Mouse (Mus musculus): ENCODE measurements at regions not wholly inside any gene's neighbourhood (a gene's known extent, or its start where the extent isn't known, plus 50 kb on each side); places are given as distances from the start of the nearest gene placed in this dataset.

- H3K9me3 ChIP-seq: no peaks in the 10 kb centered on the region
- no peaks in the 10 kb centered on the region for H3K27me3 ChIP-seq
- no peak overlapping the region for H3K4me2 ChIP-seq (replicated peaks)
- no peaks in the 10 kb centered on the region for H3K36me3 ChIP-seq
- H3K27ac ChIP-seq: no peak overlapping the region
- H3K4me1 ChIP-seq: peaks cover 13% of the 10 kb centered on the region
- WGBS: 60% methylated on average over 3 of the region's 3 CpGs
- no peak overlapping the region for H3K4me3 ChIP-seq
- no peak for ATAC-seq (ENCODE audit: insufficient number of reproducible peaks, insufficient read depth, low FRiP score, low TSS enrichment)
- no peak overlapping the region for H3K9ac ChIP-seq
Measured at GRCm38 (mm10) chr5:111929991-111930339, 196.2 kb downstream of the Gm26897 start.

GRCm38 (mm10) chr5:111931733-111932132 is 198.0 kb downstream of the Gm26897 start:
- no peak overlapping the region for H3K9ac ChIP-seq
- peaks cover 7% of the 10 kb centered on the region for H3K4me1 ChIP-seq
- H3K9me3 ChIP-seq: no peaks in the 10 kb centered on the region
- 76% methylated on average over 3 of the region's 3 CpGs for WGBS
- no peak overlapping the region for H3K27ac ChIP-seq
- H3K4me2 ChIP-seq (replicated peaks): no peak overlapping the region
- no peak overlapping the region for H3K4me3 ChIP-seq
- ATAC-seq (ENCODE audit: insufficient number of reproducible peaks, insufficient read depth, low FRiP score, low TSS enrichment): no peak
- H3K27me3 ChIP-seq: no peaks in the 10 kb centered on the region
- no peaks in the 10 kb centered on the region for H3K36me3 ChIP-seq

DNA sequence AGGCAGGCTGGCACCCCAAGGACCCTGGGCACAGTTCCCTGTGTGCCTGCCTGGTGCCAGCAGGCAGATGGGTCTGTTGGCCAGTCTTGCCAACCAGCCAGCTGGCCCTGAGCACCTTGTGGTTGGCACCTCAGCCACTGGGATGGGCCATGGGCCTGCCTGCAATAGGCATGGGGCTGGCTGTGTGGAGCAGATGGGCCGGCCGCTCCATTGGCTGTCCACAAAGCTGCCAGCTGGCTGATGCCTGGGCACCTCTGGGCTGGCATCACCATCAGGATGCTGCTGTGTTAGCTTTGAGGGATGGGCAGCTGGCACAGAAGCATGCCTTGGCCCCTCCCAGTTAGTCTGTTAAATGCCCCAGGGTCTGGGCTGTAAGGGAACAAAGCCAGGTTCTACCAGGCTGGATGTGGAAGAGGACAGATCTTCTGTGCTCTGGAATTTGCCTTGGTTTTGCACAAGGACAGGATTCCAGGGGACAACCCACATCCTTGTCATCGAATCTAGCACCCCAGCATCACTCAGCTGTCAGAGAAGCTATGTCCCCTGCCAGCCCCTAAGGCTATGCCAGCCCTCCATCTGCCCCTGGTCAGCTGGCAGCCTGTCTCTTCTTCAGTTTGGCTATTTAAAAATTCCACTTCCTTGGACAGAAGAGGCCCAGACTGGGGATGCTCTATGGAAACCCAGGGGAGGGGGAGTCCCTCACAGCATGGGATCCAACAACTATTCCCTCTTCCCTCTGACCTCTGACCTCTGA is 201.8 kb downstream of the Gm26897 start:
- no peak overlapping the region for H3K9ac ChIP-seq
- no peak overlapping the region for H3K27ac ChIP-seq
- H3K4me1 ChIP-seq: no peaks in the 10 kb centered on the region
- no peaks in the 10 kb centered on the region for H3K36me3 ChIP-seq
- 93% methylated on average over 3 of the region's 3 CpGs for WGBS
- H3K4me2 ChIP-seq (replicated peaks): no peak overlapping the region
- no peak for ATAC-seq (ENCODE audit: insufficient number of reproducible peaks, insufficient read depth, low FRiP score, low TSS enrichment)
- no peak overlapping the region for H3K4me3 ChIP-seq
- no peaks in the 10 kb centered on the region for H3K9me3 ChIP-seq
- no peaks in the 10 kb centered on the region for H3K27me3 ChIP-seq

DNA sequence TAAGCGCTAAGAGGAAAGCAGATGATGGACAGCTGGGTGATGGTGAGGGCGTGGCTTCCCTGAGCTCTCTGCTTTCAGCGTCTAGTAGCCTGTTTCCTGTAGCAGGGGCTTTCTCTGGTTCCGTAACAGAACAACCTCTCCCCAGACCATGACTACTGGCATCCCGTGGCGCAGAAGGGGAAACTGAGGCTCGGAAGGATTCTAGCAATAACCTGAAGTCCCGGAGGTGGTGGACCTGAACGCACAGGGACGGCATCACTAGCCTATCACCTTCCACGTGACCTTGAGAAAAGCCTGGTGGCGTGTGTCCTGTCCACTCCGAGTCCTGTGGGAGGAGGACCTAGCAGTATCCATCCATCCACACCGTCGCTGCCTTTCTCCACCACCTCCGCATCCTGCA is 208.1 kb downstream of the Gm26897 start:
- no peak overlapping the region for H3K27ac ChIP-seq
- H3K4me2 ChIP-seq (replicated peaks): no peak overlapping the region
- H3K27me3 ChIP-seq: no peaks in the 10 kb centered on the region
- WGBS: 78% methylated on average over 16 of the region's 16 CpGs
- H3K36me3 ChIP-seq: no peaks in the 10 kb centered on the region
- H3K4me1 ChIP-seq: peaks cover 13% of the 10 kb centered on the region; the same call in 1 of the 2 replicates
- ATAC-seq (ENCODE audit: insufficient number of reproducible peaks, insufficient read depth, low FRiP score, low TSS enrichment): no peak
- no peaks in the 10 kb centered on the region for H3K9me3 ChIP-seq
- no peak overlapping the region for H3K9ac ChIP-seq
- H3K4me3 ChIP-seq: no peak overlapping the region

GRCm38 (mm10) chr5:111942792-111943191 is 209.1 kb downstream of the Gm26897 start:
- Histone ChIP-seq H3K27ac (no peak overlapping the region), H3K4me1 (peaks cover 13% of the 10 kb centered on the region; the same call in 1 of the 2 replicates)

GRCm38 (mm10) chr5:111943337-111944162 is 209.8 kb downstream of the Gm26897 start:
- H3K9me3 ChIP-seq: no peaks in the 10 kb centered on the region
- no peak overlapping the region for H3K4me3 ChIP-seq
- H3K27ac ChIP-seq: 0 out of 2 replicates have a peak overlapping the region, but pooled peaks have one; percentile 17
- no peak overlapping the region for H3K4me2 ChIP-seq (replicated peaks)
- H3K4me1 ChIP-seq: peaks cover 13% of the 10 kb centered on the region; the same call in 1 of the 2 replicates
- 62% methylated on average over 21 of the region's 21 CpGs for WGBS
- H3K36me3 ChIP-seq: no peaks in the 10 kb centered on the region
- no peaks in the 10 kb centered on the region for H3K27me3 ChIP-seq
- no peak overlapping the region for H3K9ac ChIP-seq
- no peak for ATAC-seq (ENCODE audit: insufficient number of reproducible peaks, insufficient read depth, low FRiP score, low TSS enrichment)

More at GRCm38 (mm10) chr5:111942792-111943191, 209.1 kb downstream of the Gm26897 start:
- no peaks in the 10 kb centered on the region for H3K36me3 ChIP-seq
- WGBS: 87% methylated on average over 2 of the region's 2 CpGs
- no peak overlapping the region for H3K4me3 ChIP-seq
- no peak for ATAC-seq (ENCODE audit: insufficient number of reproducible peaks, insufficient read depth, low FRiP score, low TSS enrichment)
- H3K27me3 ChIP-seq: no peaks in the 10 kb centered on the region
- H3K9ac ChIP-seq: no peak overlapping the region
- no peaks in the 10 kb centered on the region for H3K9me3 ChIP-seq
- H3K4me2 ChIP-seq (replicated peaks): no peak overlapping the region

DNA sequence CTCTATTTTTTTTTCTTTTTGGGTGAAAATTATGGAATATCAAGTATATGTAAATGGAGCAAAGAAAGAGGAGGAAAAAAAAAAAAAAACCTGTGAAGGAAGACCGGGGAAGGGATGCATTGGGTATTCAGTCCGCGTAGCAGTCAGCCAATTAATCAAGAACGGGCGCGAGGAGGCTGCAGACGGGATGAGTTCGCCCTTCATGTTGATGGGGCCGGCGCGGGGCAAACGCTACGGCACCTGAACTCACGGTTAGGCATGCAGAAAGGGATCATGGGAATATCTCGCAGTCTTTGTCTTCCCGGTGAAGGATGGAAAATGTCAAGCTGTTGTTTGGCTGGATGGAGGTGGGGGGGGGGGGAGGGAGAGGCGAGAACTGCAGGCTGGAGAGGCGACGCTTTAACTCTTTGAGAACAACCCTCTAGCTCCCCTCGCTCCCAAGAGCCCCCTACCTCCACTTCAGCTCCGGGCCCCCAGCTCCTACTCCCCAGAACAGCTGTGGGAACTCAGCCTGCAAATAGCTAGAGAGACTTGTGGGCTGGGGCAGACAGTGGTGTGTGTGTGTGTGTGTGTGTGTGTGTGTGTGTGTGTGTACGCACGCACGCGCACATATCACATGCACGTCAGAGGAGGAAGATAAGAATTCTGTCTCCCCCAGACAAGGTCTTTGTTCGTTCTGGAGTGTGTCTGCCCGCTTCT is 210.7 kb downstream of the Gm26897 start:
- Histone ChIP-seq H3K27me3 (no peaks in the 10 kb centered on the region), H3K36me3 (no peaks in the 10 kb centered on the region), H3K4me2 (replicated peaks) (peak overlapping the region; percentile 34; the same call in 1 of the 2 replicates), H3K27ac (no peak overlapping the region), H3K9me3 (no peaks in the 10 kb centered on the region), H3K4me1 (peaks cover 13% of the 10 kb centered on the region; the same call in 1 of the 2 replicates), H3K9ac (no peak overlapping the region), H3K4me3 (no peak overlapping the region)
- ATAC-seq (ENCODE audit: insufficient number of reproducible peaks, insufficient read depth, low FRiP score, low TSS enrichment): no peak; the same call in 1 of the 2 replicates
- WGBS: 32% methylated on average over 26 of the region's 28 CpGs

DNA sequence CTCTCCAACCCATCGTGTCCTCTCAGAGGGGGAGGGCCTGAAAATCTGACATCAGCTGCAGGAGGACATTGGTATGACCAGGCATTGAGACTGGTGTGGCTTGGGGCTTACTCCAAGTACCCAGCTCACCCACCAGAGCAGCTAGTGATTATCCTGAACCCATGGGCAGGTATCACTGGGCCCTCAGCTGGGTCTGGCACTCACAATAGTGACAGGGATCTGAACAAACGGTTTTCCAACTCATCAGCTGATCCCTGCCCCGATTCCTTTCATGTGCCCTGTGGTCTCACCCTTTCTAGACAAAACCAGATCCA is 211.2 kb downstream of the Gm26897 start:
- no peak overlapping the region for H3K4me2 ChIP-seq (replicated peaks)
- peaks cover 13% of the 10 kb centered on the region; the same call in 1 of the 2 replicates for H3K4me1 ChIP-seq
- no peak; the same call in 1 of the 2 replicates for ATAC-seq (ENCODE audit: insufficient number of reproducible peaks, insufficient read depth, low FRiP score, low TSS enrichment)
- H3K36me3 ChIP-seq: no peaks in the 10 kb centered on the region
- no peak overlapping the region for H3K9ac ChIP-seq
- 57% methylated on average over 3 of the region's 3 CpGs for WGBS
- no peak overlapping the region for H3K4me3 ChIP-seq
- H3K27ac ChIP-seq: no peak overlapping the region
- no peaks in the 10 kb centered on the region for H3K9me3 ChIP-seq
- H3K27me3 ChIP-seq: no peaks in the 10 kb centered on the region

GRCm38 (mm10) chr5:111946281-111946680 is 212.6 kb downstream of the Gm26897 start:
- no peak overlapping the region for H3K9ac ChIP-seq
- no peak for ATAC-seq (ENCODE audit: insufficient number of reproducible peaks, insufficient read depth, low FRiP score, low TSS enrichment)
- WGBS: 87% methylated on average over 11 of the region's 11 CpGs

DNA sequence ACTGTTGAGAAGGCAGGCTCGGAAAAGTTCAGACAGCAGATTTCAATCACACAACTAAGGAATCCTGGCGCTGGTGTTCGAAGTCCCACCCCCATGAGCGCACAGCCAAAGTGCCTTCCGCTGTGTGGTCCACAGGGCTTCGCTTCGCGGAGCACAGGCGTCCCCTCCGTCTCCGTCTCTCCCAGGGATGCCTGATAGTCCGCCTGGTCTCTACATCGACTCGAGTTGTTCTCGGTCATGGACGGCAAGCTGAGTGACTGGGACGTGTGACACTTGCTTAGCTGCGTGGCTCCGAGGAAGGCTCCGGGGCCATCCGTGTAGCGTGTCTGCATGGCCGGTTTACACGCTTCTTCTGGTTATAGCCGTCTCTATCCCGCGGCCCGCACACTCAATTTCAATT is 224.0 kb downstream of the Gm26897 start:
- Histone ChIP-seq H3K4me1 (peaks cover 8% of the 10 kb centered on the region), H3K4me2 (replicated peaks) (peak overlapping the region; percentile 14), H3K4me3 (no peak overlapping the region), H3K36me3 (no peaks in the 10 kb centered on the region), H3K27me3 (0 out of 2 replicates have a peak, but pooled peaks cover 3% of the 10 kb centered on the region), H3K27ac (no peak overlapping the region), H3K9me3 (no peaks in the 10 kb centered on the region), H3K9ac (no peak overlapping the region)
- ATAC-seq (ENCODE audit: insufficient number of reproducible peaks, insufficient read depth, low FRiP score, low TSS enrichment): no peak
- 60% methylated on average over 28 of the region's 28 CpGs for WGBS

More at GRCm38 (mm10) chr5:111946281-111946680, 212.6 kb downstream of the Gm26897 start:
- H3K4me1 ChIP-seq: peaks cover 13% of the 10 kb centered on the region; the same call in 1 of the 2 replicates
- no peak overlapping the region for H3K4me2 ChIP-seq (replicated peaks)
- no peaks in the 10 kb centered on the region for H3K36me3 ChIP-seq
- no peak overlapping the region for H3K27ac ChIP-seq
- no peaks in the 10 kb centered on the region for H3K9me3 ChIP-seq
- H3K27me3 ChIP-seq: no peaks in the 10 kb centered on the region
- H3K4me3 ChIP-seq: no peak overlapping the region

- WGBS: 29% methylated on average over 17 of the region's 17 CpGs
- no peak for ATAC-seq (ENCODE audit: insufficient number of reproducible peaks, insufficient read depth, low FRiP score, low TSS enrichment)
- Histone ChIP-seq H3K9ac (no peak overlapping the region), H3K9me3 (no peaks in the 10 kb centered on the region), H3K4me1 (peaks cover 8% of the 10 kb centered on the region), H3K27me3 (0 out of 2 replicates have a peak, but pooled peaks cover 3% of the 10 kb centered on the region), H3K36me3 (no peaks in the 10 kb centered on the region), H3K4me2 (replicated peaks) (peak overlapping the region; percentile 14), H3K27ac (no peak overlapping the region), H3K4me3 (no peak overlapping the region)
Measured at GRCm38 (mm10) chr5:111958226-111958625, 224.5 kb downstream of the Gm26897 start.

All from embryonic facial prominence, embryonic 12.5 days (tissue).